Mouse (Mus musculus): Measurements from ENCODE around the gene H2afb3. TPM values are rescaled to one million over a fixed set of nuclear protein-coding genes. Genes with fewer than 3 reads are reported as not detected.
"Not testable (repeated sequence)": the region's sequence is repeated elsewhere in the genome, so short reads cannot be mapped to it uniquely, and the experiment has no call there.

Gene H2afb3
- polyA plus RNA-seq (2012; rRNA removed): not detected in 2 replicates

DNA sequence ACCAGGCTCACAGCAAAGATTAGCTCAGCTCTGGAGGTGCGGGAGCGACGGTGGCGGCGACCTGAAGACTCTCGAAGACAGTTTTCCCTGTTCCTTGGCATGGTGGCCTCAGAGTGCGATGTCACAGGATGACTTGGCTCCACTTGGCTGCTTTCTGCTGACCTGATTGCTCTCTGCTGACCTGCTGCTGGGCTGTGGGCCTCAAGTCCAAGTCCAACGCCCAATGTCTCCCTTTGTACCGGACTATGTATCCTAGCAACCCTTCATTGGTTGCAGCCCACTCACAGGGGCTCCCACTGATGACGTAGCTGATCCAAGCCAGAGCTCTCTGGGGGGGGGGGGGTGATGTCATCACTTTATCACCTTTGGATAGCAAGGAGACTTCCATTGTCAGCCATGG is at the start of gene H2afb3:
Gene H2afb3 (minus strand): TSS at position 101 of the 400 bp plus-strand sequence.
- 82% methylated on average over 7 of the region's 10 CpGs for WGBS

DNA sequence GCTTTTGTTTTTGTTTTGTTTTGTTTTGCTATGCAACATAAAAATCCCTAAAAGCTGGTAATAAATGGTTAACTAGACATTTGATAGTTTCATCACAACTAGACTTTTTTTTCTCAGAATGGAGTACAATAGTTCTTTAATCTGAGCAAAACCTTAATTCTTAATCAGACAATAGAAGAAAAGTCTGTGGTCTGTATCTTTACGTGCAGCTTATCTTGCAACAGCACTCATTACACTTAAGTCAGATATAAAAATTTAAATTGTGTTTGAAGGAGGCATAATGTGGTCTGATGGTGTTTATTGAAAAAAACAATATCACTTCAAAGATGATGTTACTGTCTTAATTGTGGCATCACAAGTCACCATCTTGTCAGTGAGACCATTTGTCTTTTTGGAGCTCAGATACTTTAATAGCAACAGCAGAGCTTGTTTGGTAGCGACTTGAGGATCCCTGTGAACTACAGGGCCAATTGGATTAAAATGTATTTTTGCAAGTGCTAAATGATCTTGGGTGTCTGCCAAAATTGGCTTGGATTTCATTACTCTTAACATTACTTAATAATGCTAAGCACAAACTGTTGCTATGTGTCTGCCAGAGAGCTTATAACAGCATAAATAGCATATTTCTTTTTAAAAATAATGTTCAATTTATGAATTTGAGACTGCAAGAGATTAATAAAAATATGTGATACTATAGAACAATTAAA is 11.3 kb downstream of the H2afb3 start:
- Histone ChIP-seq H3K4me1 (ENCODE audit: control insufficient read depth, insufficient read depth, low read length) (no peaks in the 10 kb centered on the region), H3K27ac (ENCODE audit: insufficient read depth, low read depth, low read length) (no peak overlapping the region), H3K36me3 (ENCODE audit: control insufficient read depth, insufficient read depth, low read length) (no peaks in the 10 kb centered on the region), H3K27me3 (replicated peaks; ENCODE audit: control insufficient read depth, insufficient read depth, low read length) (no peaks in the 10 kb centered on the region), H3K4me3 (ENCODE audit: insufficient read depth, low read depth, low read length) (no peak overlapping the region)
- TF ChIP-seq POLR2A (IDR thresholded peaks at IDR 0.05; ENCODE audit: low read depth, low read length): no peak
- TF ChIP-seq CTCF (conservative IDR thresholded peaks at IDR 0.05; ENCODE audit: insufficient read depth, insufficient read length, low read depth, low read length): no peak
- WGBS: 63% methylated on average over 2 of the region's 2 CpGs
- DNase-seq: no peak

More for the DNA sequence above, at the start of gene H2afb3:
- not testable (repeated sequence) for H3K4me1 ChIP-seq (ENCODE audit: control insufficient read depth, insufficient read depth, low read length); H3K27me3 ChIP-seq (replicated peaks; ENCODE audit: control insufficient read depth, insufficient read depth, low read length); H3K27ac ChIP-seq (ENCODE audit: insufficient read depth, low read depth, low read length); H3K4me3 ChIP-seq (ENCODE audit: insufficient read depth, low read depth, low read length); H3K36me3 ChIP-seq (ENCODE audit: control insufficient read depth, insufficient read depth, low read length); DNase-seq

DNA sequence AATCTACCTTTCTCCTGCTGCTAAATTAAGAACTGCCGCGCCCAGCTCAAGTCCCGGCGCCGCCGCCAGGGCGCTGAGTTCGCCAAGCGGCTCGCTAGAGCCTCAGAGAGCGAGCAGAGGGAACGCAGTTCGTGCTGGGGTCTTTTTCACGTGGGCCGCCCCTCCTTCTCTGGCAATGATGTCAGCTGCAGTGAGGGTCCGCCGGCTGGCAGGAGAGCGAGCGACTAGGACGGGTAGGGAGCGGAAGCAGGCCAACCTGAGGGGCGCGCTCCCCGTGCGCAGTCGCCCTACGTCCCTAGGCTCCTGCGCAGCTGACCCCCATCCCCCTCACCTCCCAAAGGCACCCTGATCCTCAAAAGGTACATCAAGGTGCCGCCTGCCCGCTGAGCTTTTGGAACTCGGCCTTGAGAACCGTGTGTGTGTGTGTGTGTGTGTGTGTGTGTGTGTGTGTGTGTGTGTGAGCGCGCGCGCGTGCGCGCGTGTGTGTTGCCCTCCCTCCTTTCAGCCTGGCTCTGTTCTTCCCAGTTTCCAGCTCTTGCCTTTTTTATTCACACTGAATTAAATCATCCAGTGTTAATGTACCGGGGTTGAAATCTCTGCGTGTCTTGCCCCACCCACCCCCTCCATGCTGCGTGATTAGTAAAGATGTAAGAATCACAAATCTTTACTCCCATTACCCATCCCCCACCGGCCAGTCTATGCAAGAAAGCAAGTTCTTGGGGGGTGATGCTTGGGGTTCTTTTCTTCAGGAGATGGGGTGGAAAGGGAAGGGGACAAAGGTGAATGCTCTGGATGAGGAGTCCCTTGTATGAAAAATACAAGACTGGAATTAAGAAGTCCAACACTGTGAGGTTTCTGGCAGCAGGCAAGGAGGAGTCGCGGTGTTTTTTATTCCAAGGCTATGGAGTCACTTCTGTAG is 19.8 kb downstream of the H2afb3 start:
- Histone ChIP-seq H3K27me3 (replicated peaks; ENCODE audit: control insufficient read depth, insufficient read depth, low read length) (no peaks in the 10 kb centered on the region), H3K36me3 (ENCODE audit: control insufficient read depth, insufficient read depth, low read length) (no peaks in the 10 kb centered on the region), H3K27ac (ENCODE audit: insufficient read depth, low read depth, low read length) (no peak overlapping the region), H3K4me3 (ENCODE audit: insufficient read depth, low read depth, low read length) (peak overlapping the region; percentile 24; the same call in 1 of the 2 replicates), H3K4me1 (ENCODE audit: control insufficient read depth, insufficient read depth, low read length) (no peaks in the 10 kb centered on the region)
- WGBS: under 1% methylated on average over 31 of the region's 46 CpGs
- no peak for DNase-seq
- TF ChIP-seq POLR2A (IDR thresholded peaks at IDR 0.05; ENCODE audit: low read depth, low read length) (no peak), CTCF (conservative IDR thresholded peaks at IDR 0.05; ENCODE audit: insufficient read depth, insufficient read length, low read depth, low read length) (no peak)

DNA sequence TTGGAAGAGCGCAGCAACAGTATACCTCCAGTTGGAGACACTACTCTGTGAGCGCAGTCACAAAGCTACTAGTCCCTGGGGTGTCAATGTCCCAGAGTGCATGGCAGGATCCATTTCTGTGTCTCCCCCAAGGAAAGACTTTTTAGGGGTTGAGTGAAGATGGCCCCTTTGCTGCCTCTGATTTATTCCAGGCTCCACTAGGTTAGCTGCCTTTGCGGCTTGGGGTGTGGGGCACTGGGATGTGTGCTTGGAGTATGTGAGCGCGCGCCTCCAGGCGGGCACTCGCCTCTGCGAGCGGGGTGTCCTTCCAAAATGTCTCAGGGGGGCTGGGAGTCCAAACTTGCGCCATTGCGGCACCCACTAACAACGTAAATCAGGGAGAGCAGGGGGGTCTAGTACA is 21.2 kb downstream of the H2afb3 start:
- no peak for DNase-seq
- no peak overlapping the region for H3K27ac ChIP-seq (ENCODE audit: insufficient read depth, low read depth, low read length)
- WGBS: 2% methylated on average over 13 of the region's 13 CpGs
- no peaks in the 10 kb centered on the region for H3K27me3 ChIP-seq (replicated peaks; ENCODE audit: control insufficient read depth, insufficient read depth, low read length)
- no peak overlapping the region for H3K4me3 ChIP-seq (ENCODE audit: insufficient read depth, low read depth, low read length)
- no peaks in the 10 kb centered on the region for H3K36me3 ChIP-seq (ENCODE audit: control insufficient read depth, insufficient read depth, low read length)
- no peaks in the 10 kb centered on the region for H3K4me1 ChIP-seq (ENCODE audit: control insufficient read depth, insufficient read depth, low read length)
- TF ChIP-seq POLR2A (IDR thresholded peaks at IDR 0.05; ENCODE audit: low read depth, low read length) (no peak), CTCF (conservative IDR thresholded peaks at IDR 0.05; ENCODE audit: insufficient read depth, insufficient read length, low read depth, low read length) (no peak)

DNA sequence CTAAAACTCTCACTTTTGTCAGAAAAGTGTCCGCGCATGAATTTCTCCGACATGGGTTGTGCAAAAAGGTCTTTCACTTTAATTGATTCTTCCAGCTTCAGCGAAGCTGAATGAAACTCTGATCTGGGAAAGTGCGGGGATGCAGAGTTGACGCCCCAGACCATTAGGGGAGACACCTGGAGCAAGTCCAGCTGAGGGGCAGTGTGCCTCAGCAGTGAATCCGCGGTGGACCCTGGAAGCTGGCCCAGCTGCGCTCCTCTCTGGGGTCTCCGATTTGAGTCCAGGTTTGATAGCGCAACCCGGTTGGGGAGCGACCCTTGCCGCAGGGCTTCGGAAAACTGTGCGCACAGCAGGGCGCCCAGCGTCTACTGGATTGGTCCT is 22.0 kb downstream of the H2afb3 start:
- Histone ChIP-seq H3K27me3 (replicated peaks; ENCODE audit: control insufficient read depth, insufficient read depth, low read length) (no peaks in the 10 kb centered on the region), H3K4me1 (ENCODE audit: control insufficient read depth, insufficient read depth, low read length) (no peaks in the 10 kb centered on the region), H3K36me3 (ENCODE audit: control insufficient read depth, insufficient read depth, low read length) (no peaks in the 10 kb centered on the region), H3K27ac (ENCODE audit: insufficient read depth, low read depth, low read length) (no peak overlapping the region), H3K4me3 (ENCODE audit: insufficient read depth, low read depth, low read length) (no peak overlapping the region)
- no peak for TF ChIP-seq CTCF (conservative IDR thresholded peaks at IDR 0.05; ENCODE audit: insufficient read depth, insufficient read length, low read depth, low read length)
- no peak for TF ChIP-seq POLR2A (IDR thresholded peaks at IDR 0.05; ENCODE audit: low read depth, low read length)
- DNase-seq: no peak
- WGBS: under 1% methylated on average over 18 of the region's 18 CpGs

DNA sequence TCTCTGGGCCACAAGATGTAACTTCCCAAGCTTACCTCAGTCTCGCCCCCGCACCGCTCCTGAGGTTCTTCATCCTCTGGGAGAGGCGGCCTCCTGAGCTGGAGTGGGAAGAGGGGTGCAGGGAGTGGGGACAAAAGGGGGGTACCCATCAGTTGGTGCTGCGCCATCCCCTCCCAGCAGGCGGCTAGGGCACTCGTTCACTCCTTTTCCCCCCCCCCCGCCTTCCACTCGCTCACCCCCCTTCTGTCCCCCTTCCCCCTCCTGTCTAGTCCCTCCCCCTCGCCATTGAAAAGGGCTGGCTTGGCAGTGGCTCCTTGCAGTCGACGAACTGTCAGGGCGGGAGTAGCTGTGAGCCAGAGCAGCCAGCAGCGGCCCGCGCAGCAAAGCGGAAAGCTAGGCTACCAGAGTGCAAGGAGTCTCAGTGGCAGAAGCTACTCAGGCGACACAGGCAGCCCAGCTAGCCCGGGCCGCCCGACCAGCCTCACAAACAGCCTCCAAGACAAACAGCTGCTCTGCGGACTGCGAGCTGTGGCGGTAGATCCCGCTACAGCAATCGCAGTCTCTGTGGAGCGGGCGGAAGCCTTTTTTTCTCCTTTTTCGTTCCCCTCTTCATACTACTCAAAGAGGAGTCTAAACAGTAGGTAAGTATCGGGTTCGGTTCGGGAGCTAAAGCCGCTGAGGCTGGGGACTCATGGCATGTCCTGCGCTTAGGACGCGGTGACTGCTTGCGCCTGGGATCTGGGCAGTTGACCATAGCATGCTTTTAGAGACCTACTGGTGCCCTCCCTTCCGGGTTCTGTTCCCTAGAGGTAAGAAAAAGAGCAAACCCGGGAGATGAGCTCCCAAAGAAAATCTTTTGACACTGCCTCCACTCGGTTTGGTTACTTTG is 22.6 kb downstream of the H2afb3 start, which contains the start of gene Pcdh11x:
Gene Pcdh11x (plus strand): TSS at position 249 of the 889 bp plus-strand sequence.
- H3K4me1 ChIP-seq (ENCODE audit: control insufficient read depth, insufficient read depth, low read length): no peaks in the 10 kb centered on the region
- peak; percentile 0 for DNase-seq
- H3K36me3 ChIP-seq (ENCODE audit: control insufficient read depth, insufficient read depth, low read length): no peaks in the 10 kb centered on the region
- under 1% methylated on average over 37 of the region's 40 CpGs for WGBS
- no peak within 1 kb of the TSS; the same call in 1 of the 2 replicates for H3K4me3 ChIP-seq (ENCODE audit: insufficient read depth, low read depth, low read length)
- no peak for TF ChIP-seq POLR2A (IDR thresholded peaks at IDR 0.05; ENCODE audit: low read depth, low read length)
- TF ChIP-seq CTCF (conservative IDR thresholded peaks at IDR 0.05; ENCODE audit: insufficient read depth, insufficient read length, low read depth, low read length): no peak
- H3K27me3 ChIP-seq (replicated peaks; ENCODE audit: control insufficient read depth, insufficient read depth, low read length): no peaks in the 10 kb centered on the region
- no peak within 1 kb of the TSS for H3K27ac ChIP-seq (ENCODE audit: insufficient read depth, low read depth, low read length)
